Mouse (Mus musculus) ES-E14 (cell line): ENCODE results near the gene Gm49380. TPM values are rescaled to one million over a fixed set of nuclear protein-coding genes. Genes with fewer than 3 reads are reported as not detected.
A peak's percentile ranks its signal among the peaks of the same experiment; 100 is the strongest.

ENCODE experiments used
- DNase-seq: peaks from one replicate; pipeline ENCODE4 v3.0.0-alpha.2; 2013; ENCODE audit warnings: low read depth, low spot score
- H3K27ac ChIP-seq: 2 replicates; pipeline ENCODE4 v1.5.1; 2012; ENCODE audit warnings: low read depth, mild to moderate bottlenecking, low read length, moderate library complexity, mixed read lengths; ENCODE audit not compliant: poor library complexity, insufficient read depth, severe bottlenecking
- H3K36me3 ChIP-seq: 2 replicates; pipeline ENCODE4 v1.6.1; 2012; ENCODE audit warnings: mild to moderate bottlenecking, low read length, moderate library complexity, mixed read lengths; ENCODE audit not compliant: control insufficient read depth, poor library complexity, insufficient read depth, severe bottlenecking
- H3K4me1 ChIP-seq, 2 experiments: fragments of 150-350 bp in 1 of 2; sonication (generic) in 1 of 2; 2 replicates each; pipeline ENCODE4 v1.6.1; 2012; ENCODE audit warnings: low read length in 2 of 2, mild to moderate bottlenecking in 1 of 2, mixed read lengths in 1 of 2; ENCODE audit not compliant: control insufficient read depth in 2 of 2, insufficient read depth in 2 of 2, poor library complexity in 1 of 2
- H3K4me3 ChIP-seq, 2 experiments: fragments of 150-350 bp in 1 of 2; sonication (generic) in 1 of 2; 2 replicates each; pipeline ENCODE4 v1.5.1; 2012; ENCODE audit warnings: low read length in 2 of 2, low read depth in 1 of 2, mild to moderate bottlenecking in 1 of 2, mixed read lengths in 1 of 2; ENCODE audit not compliant: insufficient read depth in 1 of 2, poor library complexity in 1 of 2, severe bottlenecking in 1 of 2
- H3K9ac ChIP-seq: 2 replicates; pipeline ENCODE4 v1.6.1; 2012; ENCODE audit warnings: low read depth, mild to moderate bottlenecking, low read length, mixed read lengths; ENCODE audit not compliant: poor library complexity, insufficient read depth, severe bottlenecking
- H3K9me3 ChIP-seq: fragments of 150-350 bp; sonication (generic); 2 replicates; pipeline ENCODE4 v1.6.1; 2012; ENCODE audit warnings: low read depth, mild to moderate bottlenecking, low read length; ENCODE audit not compliant: control insufficient read depth, insufficient read depth
- CHD2 ChIP-seq: IDR thresholded peaks from 2 replicates; pipeline ENCODE4 v1.6.1; 2014; ENCODE audit warnings: mild to moderate bottlenecking, low read depth, low read length, inconsistent platforms
- HCFC1 ChIP-seq: IDR thresholded peaks from 2 replicates; pipeline ENCODE4 v1.6.1; 2012; ENCODE audit warnings: low read length, inconsistent platforms, borderline replicate concordance; ENCODE audit not compliant: insufficient read depth
- MAFK ChIP-seq: IDR thresholded peaks from 2 replicates; pipeline ENCODE4 v1.6.1; 2014; ENCODE audit warnings: mild to moderate bottlenecking, low read depth, low read length, inconsistent platforms; ENCODE audit not compliant: insufficient read depth
- ZC3H11A ChIP-seq: IDR thresholded peaks from 2 replicates; pipeline ENCODE4 v1.6.1; 2012; ENCODE audit warnings: low read depth, mild to moderate bottlenecking, inconsistent platforms, low read length, borderline replicate concordance
- ZNF384 ChIP-seq: IDR thresholded peaks from 2 replicates; pipeline ENCODE4 v1.6.1; 2012; ENCODE audit warnings: low read depth, low read length, inconsistent platforms
- in situ Hi-C, 2 experiments: fragments of 600-800 bp; cut with MboI; formaldehyde crosslinking; loops; one replicate each; pipeline ENCODE4 v1.15.1; 2025; ENCODE audit warnings: low sequenced_read_pairs in 2 of 2, inconsistent platforms in 1 of 2; ENCODE audit not compliant: unreplicated experiment in 2 of 2
- total RNA-seq: library from RNA; depleted of rRNA; stranded (reverse); fragments of 300-350 nt; gene quantifications from 2 replicates; pipeline ENCODE4 v1.2.3, GENCODE M21; 2012

The Gm49380 gene
- total RNA-seq, 1 experiment: 0.18 TPM

GRCm38 (mm10) chr9:44144023-44144717, 30.9 kb upstream of the Gm49380 start:
- H3K27ac ChIP-seq: peak overlapping the region; percentile 44; the same call in 1 of the 2 replicates

DNA sequence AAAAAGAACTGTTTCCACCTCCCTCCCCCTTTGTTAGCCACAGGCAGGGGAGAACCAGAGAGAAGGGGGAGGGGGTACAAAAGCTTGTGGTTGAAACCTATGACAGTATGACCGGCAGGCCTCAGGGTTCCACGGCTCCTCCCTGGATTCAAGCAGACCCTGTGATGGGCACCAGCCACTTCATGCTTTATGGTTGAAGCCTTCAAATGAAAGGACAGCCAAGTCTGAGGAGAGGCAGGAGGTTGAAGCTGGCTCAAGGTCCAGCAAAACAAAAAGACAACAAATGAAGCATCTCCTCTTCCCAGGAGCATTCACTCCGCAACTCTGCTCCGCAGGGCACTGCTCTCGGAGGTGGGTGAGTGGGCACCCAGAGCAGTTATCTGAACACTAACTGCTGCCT, 30.1 kb upstream of the Gm49380 start:
- no peak overlapping the region for H3K4me3 ChIP-seq
- H3K4me1 ChIP-seq: peaks cover 10 to 37% of the 10 kb centered on the region in 2 experiments
- peaks cover 27% of the 10 kb centered on the region for H3K36me3 ChIP-seq
- H3K9ac ChIP-seq: no peak overlapping the region
- H3K9me3 ChIP-seq: no peaks in the 10 kb centered on the region
- in situ Hi-C loops: no loop called here
- H3K27ac ChIP-seq: peak overlapping the region; percentile 44; the same call in 1 of the 2 replicates
- no peak for TF ChIP-seq HCFC1
- TF ChIP-seq MAFK: no peak
- TF ChIP-seq CHD2: no peak
- TF ChIP-seq ZC3H11A: no peak
- no peak for TF ChIP-seq ZNF384
- DNase-seq: no peak

More at GRCm38 (mm10) chr9:44144023-44144717, 30.9 kb upstream of the Gm49380 start:
- Histone ChIP-seq H3K4me3 (no peak overlapping the region), H3K4me1 (peaks cover 10 to 32% of the 10 kb centered on the region in 2 experiments), H3K9ac (no peak overlapping the region), H3K9me3 (no peaks in the 10 kb centered on the region), H3K36me3 (peaks cover 23% of the 10 kb centered on the region)
- in situ Hi-C loops: no loop called here
- TF ChIP-seq HCFC1 (no peak), ZC3H11A (no peak), ZNF384 (no peak), MAFK (no peak), CHD2 (no peak)
- no peak for DNase-seq

- TF ChIP-seq ZC3H11A (no peak), MAFK (no peak), ZNF384 (no peak), CHD2 (no peak), HCFC1 (no peak)
These were observed 28.7 kb upstream of the Gm49380 start for GRCm38 (mm10) chr9:44141951-44142350.

GRCm38 (mm10) chr9:44137846-44138245, 24.5 kb upstream of the Gm49380 start:
- H3K27ac ChIP-seq: no peak overlapping the region
- DNase-seq: no peak
- no peak for TF ChIP-seq CHD2
- no peak for TF ChIP-seq ZC3H11A
- TF ChIP-seq ZNF384: no peak
- no peak for TF ChIP-seq MAFK
- no peak for TF ChIP-seq HCFC1
- no peak overlapping the region for H3K9ac ChIP-seq
- in situ Hi-C loops: no loop called here
- peaks cover 6 to 53% of the 10 kb centered on the region in 2 experiments for H3K4me1 ChIP-seq
- H3K9me3 ChIP-seq: no peaks in the 10 kb centered on the region
- peaks cover 28% of the 10 kb centered on the region for H3K36me3 ChIP-seq
- no peak overlapping the region for H3K4me3 ChIP-seq

More at GRCm38 (mm10) chr9:44141951-44142350, 28.7 kb upstream of the Gm49380 start:
- in situ Hi-C loops: no loop called here
- DNase-seq: no peak
- Histone ChIP-seq H3K27ac (no peak overlapping the region), H3K36me3 (peaks cover 31% of the 10 kb centered on the region), H3K4me1 (peaks cover 10 to 37% of the 10 kb centered on the region in 2 experiments), H3K4me3 (no peak overlapping the region), H3K9ac (no peak overlapping the region), H3K9me3 (no peaks in the 10 kb centered on the region)
